Mouse (Mus musculus): ENCODE measurements around the gene Gm11938. TPM values are rescaled to one million over a fixed set of nuclear protein-coding genes. Genes with fewer than 3 reads are reported as not detected.
"Not testable (repeated sequence)": the region's sequence is repeated elsewhere in the genome, so short reads cannot be mapped to it uniquely, and the experiment has no call there.

Gm11938 gene
- not detected for total RNA-seq (2021)
- long read RNA-seq, experiment 1, transcript Gm11938-201 (1 exons, 663 nt), result major isoform, 6 of 6 reads
- long read RNA-seq, experiment 1, partial matches to known transcripts, result 0 of 6 reads
- long read RNA-seq, experiment 1, other reads (novel, unspliced or antisense), result 0 of 6 reads
- long read RNA-seq, experiment 2, result 0 reads

- not testable (repeated sequence) for DNase-seq (ENCODE audit: low spot score in 2 of 2)
These were observed at the start of gene Gm11938 for GRCm38 (mm10) chr11:99603208-99603607. Gm11938 (minus strand) TSS chr11:99603308.

- no peak for DNase-seq (ENCODE audit: low spot score in 2 of 2)
These were observed 47.0 kb upstream of the Gm11938 start, which contains the start of gene Gm11555 for GRCm38 (mm10) chr11:99650136-99650535. Gm11555 (minus strand) TSS chr11:99650236.

GRCm38 (mm10) chr11:99646444-99646843, 43.3 kb upstream of the Gm11938 start:
- no peak for DNase-seq (ENCODE audit: low spot score in 2 of 2)

- DNase-seq (ENCODE audit: low spot score in 2 of 2), result no peak
These were observed 41.2 kb upstream of the Gm11938 start for GRCm38 (mm10) chr11:99644351-99644750.

GRCm38 (mm10) chr11:99643635-99644139, 40.6 kb upstream of the Gm11938 start, which contains the start of gene Krtap4-7:
Krtap4-7 (minus strand) TSS chr11:99644089.
- not testable (repeated sequence) for DNase-seq (ENCODE audit: low spot score in 2 of 2)

- DNase-seq (ENCODE audit: low spot score in 2 of 2), result no peak
These were observed 37.8 kb upstream of the Gm11938 start for GRCm38 (mm10) chr11:99640926-99641325.

GRCm38 (mm10) chr11:99637086-99637485, 34.0 kb upstream of the Gm11938 start:
- DNase-seq (ENCODE audit: low spot score in 2 of 2), result no peak

- no peak for DNase-seq (ENCODE audit: low spot score in 2 of 2)
These were observed 31.6 kb upstream of the Gm11938 start, which contains the start of gene Krtap4-2 for GRCm38 (mm10) chr11:99634653-99635134. Krtap4-2 (minus strand) TSS chr11:99635084.

GRCm38 (mm10) chr11:99633293-99633692, 30.2 kb upstream of the Gm11938 start:
- no peak for DNase-seq (ENCODE audit: low spot score in 2 of 2)

GRCm38 (mm10) chr11:99630890-99631289, 27.8 kb upstream of the Gm11938 start:
- DNase-seq (ENCODE audit: low spot score in 2 of 2), result no peak

- no peak for DNase-seq (ENCODE audit: low spot score in 2 of 2)
These were observed 25.0 kb upstream of the Gm11938 start, which contains the start of gene Krtap4-1 for GRCm38 (mm10) chr11:99628138-99628537. Krtap4-1 (minus strand) TSS chr11:99628238.

GRCm38 (mm10) chr11:99620335-99620734, 17.2 kb upstream of the Gm11938 start, which contains the start of gene Gm11562:
Gm11562 (minus strand) TSS chr11:99620435.
- DNase-seq (ENCODE audit: low spot score in 2 of 2), result no peak

- DNase-seq (ENCODE audit: low spot score in 2 of 2), result no peak
These were observed 11.8 kb upstream of the Gm11938 start, which contains the start of gene Krtap2-4 for GRCm38 (mm10) chr11:99614796-99615363. Krtap2-4 (minus strand) TSS chr11:99614846.

- DNase-seq (ENCODE audit: low spot score in 2 of 2), result not testable (repeated sequence)
These were observed 7.0 kb upstream of the Gm11938 start, which contains the start of gene Gm11937 for GRCm38 (mm10) chr11:99610089-99610488. Gm11937 (minus strand) TSS chr11:99610189.

- no peak for DNase-seq (ENCODE audit: low spot score in 2 of 2)
These were observed 6.0 kb upstream of the Gm11938 start for GRCm38 (mm10) chr11:99609126-99609525.

GRCm38 (mm10) chr11:99597742-99598141, 5.4 kb downstream of the Gm11938 start, which contains the start of gene Krtap9-3:
Krtap9-3 (minus strand) TSS chr11:99598105.
- not testable (repeated sequence) for DNase-seq (ENCODE audit: low spot score in 2 of 2)

GRCm38 (mm10) chr11:99590981-99591380, 12.1 kb downstream of the Gm11938 start, which contains the start of gene Krtap1-3:
Krtap1-3 (minus strand) TSS chr11:99591339.
- no peak for DNase-seq (ENCODE audit: low spot score in 2 of 2)

- no peak for DNase-seq (ENCODE audit: low spot score in 2 of 2)
These were observed 18.0 kb downstream of the Gm11938 start for GRCm38 (mm10) chr11:99585096-99585495.

GRCm38 (mm10) chr11:99583245-99583704, 19.8 kb downstream of the Gm11938 start, which contains the start of gene Krtap1-4:
Krtap1-4 (minus strand) TSS chr11:99583654.
- DNase-seq (ENCODE audit: low spot score in 2 of 2), result no peak

GRCm38 (mm10) chr11:99581564-99581963, 21.5 kb downstream of the Gm11938 start:
- no peak for DNase-seq (ENCODE audit: low spot score in 2 of 2)

- DNase-seq (ENCODE audit: low spot score in 2 of 2), result no peak
These were observed 22.1 kb downstream of the Gm11938 start for GRCm38 (mm10) chr11:99581051-99581450.

- DNase-seq (ENCODE audit: low spot score in 2 of 2), result no peak
These were observed 22.5 kb downstream of the Gm11938 start, which contains the start of gene Krtap1-5 for GRCm38 (mm10) chr11:99580636-99581035. Krtap1-5 (minus strand) TSS chr11:99581016.

All from gastrocnemius, postnatal 4 days (tissue).